Mouse (Mus musculus) heart, embryonic 12.5 days (tissue): ENCODE measurements at regions not wholly inside any gene's neighbourhood (a gene's known extent, or its start where the extent isn't known, plus 50 kb on each side); places are given as distances from the start of the nearest gene placed in this dataset.

Experiments
- ATAC-seq: fragments of 200-750 bp; cut with Nextera tagmentation; 2 replicates; pipeline ENCODE4 v1.8.0; 2017; ENCODE audit warnings: moderate TSS enrichment, moderate library complexity; ENCODE audit not compliant: insufficient number of reproducible peaks, low FRiP score
- H3K27ac ChIP-seq: fragments of 300-500 bp; sonication (generic); 2 replicates; pipeline ENCODE4 v1.5.1; 2016; ENCODE audit warnings: mild to moderate bottlenecking, moderate library complexity; ENCODE audit not compliant: poor library complexity, severe bottlenecking
- H3K27me3 ChIP-seq: fragments of 300-500 bp; sonication (generic); replicated peaks from 2 replicates; pipeline ENCODE4 v1.6.1; 2016; ENCODE audit warnings: mild to moderate bottlenecking, moderate library complexity
- H3K36me3 ChIP-seq: fragments of 300-500 bp; sonication (generic); 2 replicates; pipeline ENCODE4 v1.6.1; 2016; ENCODE audit warnings: mild to moderate bottlenecking, moderate library complexity
- H3K4me1 ChIP-seq: fragments of 300-500 bp; sonication (generic); replicated peaks from 2 replicates; pipeline ENCODE4 v1.6.1; 2016; ENCODE audit warnings: mild to moderate bottlenecking
- H3K4me2 ChIP-seq: fragments of 300-500 bp; sonication (generic); 2 replicates; pipeline ENCODE4 v1.6.1; 2016; ENCODE audit warnings: mild to moderate bottlenecking, moderate library complexity
- H3K4me3 ChIP-seq: fragments of 300-500 bp; sonication (generic); 2 replicates; pipeline ENCODE4 v1.5.1; 2016; ENCODE audit warnings: mild to moderate bottlenecking
- H3K9ac ChIP-seq: fragments of 300-500 bp; sonication (generic); 2 replicates; pipeline ENCODE4 v1.6.1; 2016; ENCODE audit warnings: mild to moderate bottlenecking, moderate library complexity
- H3K9me3 ChIP-seq: fragments of 300-500 bp; sonication (generic); replicated peaks from 2 replicates; pipeline ENCODE4 v1.6.1; 2016; ENCODE audit warnings: mild to moderate bottlenecking, moderate library complexity
- WGBS: fragments of 180-500 bp; shearing (Covaris S2); methylation state at CpG from one replicate; pipeline ENCODE4 v1.1.7; 2016; 5-methylcytosine and 5-hydroxymethylcytosine counted together

- no peak for ATAC-seq
- Histone ChIP-seq H3K27me3 (no peaks in the 10 kb centered on the region), H3K4me2 (no peak overlapping the region), H3K9ac (no peak overlapping the region), H3K4me1 (no peaks in the 10 kb centered on the region), H3K4me3 (no peak overlapping the region), H3K27ac (no peak overlapping the region), H3K9me3 (no peaks in the 10 kb centered on the region), H3K36me3 (no peaks in the 10 kb centered on the region)
- WGBS, result 48% methylated on average over 3 of the region's 3 CpGs
These were observed 639.2 kb upstream of the Gm11114 start for GRCm38 (mm10) chr9:84673327-84673726.

- no peak overlapping the region for H3K4me3 ChIP-seq
- WGBS, result 88% methylated on average over 1 of the region's 1 CpGs
These were observed 634.2 kb upstream of the Gm11114 start for GRCm38 (mm10) chr9:84678416-84678815.

GRCm38 (mm10) chr9:84718615-84719191, 593.9 kb upstream of the Gm11114 start:
- no peak for ATAC-seq

More at GRCm38 (mm10) chr9:84678416-84678815, 634.2 kb upstream of the Gm11114 start:
- no peak overlapping the region for H3K9ac ChIP-seq
- H3K27ac ChIP-seq, result no peak overlapping the region
- ATAC-seq, result no peak
- H3K36me3 ChIP-seq, result no peaks in the 10 kb centered on the region
- no peak overlapping the region for H3K4me2 ChIP-seq
- H3K4me1 ChIP-seq, result no peaks in the 10 kb centered on the region
- no peaks in the 10 kb centered on the region for H3K27me3 ChIP-seq
- H3K9me3 ChIP-seq, result no peaks in the 10 kb centered on the region

GRCm38 (mm10) chr9:84719396-84719795, 593.2 kb upstream of the Gm11114 start:
- no peak overlapping the region for H3K4me3 ChIP-seq
- no peaks in the 10 kb centered on the region for H3K9me3 ChIP-seq
- ATAC-seq, result no peak
- H3K27me3 ChIP-seq, result no peaks in the 10 kb centered on the region
- no peak overlapping the region for H3K9ac ChIP-seq
- no peak overlapping the region for H3K27ac ChIP-seq
- no peaks in the 10 kb centered on the region for H3K36me3 ChIP-seq
- H3K4me2 ChIP-seq, result no peak overlapping the region
- H3K4me1 ChIP-seq, result no peaks in the 10 kb centered on the region
- 58% methylated on average over 3 of the region's 3 CpGs for WGBS

More at GRCm38 (mm10) chr9:84718615-84719191, 593.9 kb upstream of the Gm11114 start:
- Histone ChIP-seq H3K36me3 (no peaks in the 10 kb centered on the region), H3K27me3 (no peaks in the 10 kb centered on the region), H3K4me1 (no peaks in the 10 kb centered on the region), H3K4me3 (no peak overlapping the region), H3K9ac (no peak overlapping the region), H3K27ac (no peak overlapping the region), H3K9me3 (no peaks in the 10 kb centered on the region), H3K4me2 (no peak overlapping the region)
- 61% methylated on average over 3 of the region's 3 CpGs for WGBS

- H3K9me3 ChIP-seq, result no peaks in the 10 kb centered on the region
- ATAC-seq, result no peak
- no peaks in the 10 kb centered on the region for H3K36me3 ChIP-seq
- H3K27me3 ChIP-seq, result no peaks in the 10 kb centered on the region
- no peak overlapping the region for H3K4me2 ChIP-seq
- no peak overlapping the region for H3K9ac ChIP-seq
- no peak overlapping the region for H3K27ac ChIP-seq
- H3K4me1 ChIP-seq, result no peaks in the 10 kb centered on the region
- 59% methylated on average over 2 of the region's 2 CpGs for WGBS
- H3K4me3 ChIP-seq, result no peak overlapping the region
These were observed 592.1 kb upstream of the Gm11114 start for GRCm38 (mm10) chr9:84720454-84720853.

GRCm38 (mm10) chr9:84739266-84739665, 573.3 kb upstream of the Gm11114 start:
- no peak overlapping the region for H3K27ac ChIP-seq
- no peak overlapping the region for H3K4me3 ChIP-seq
- no peaks in the 10 kb centered on the region for H3K27me3 ChIP-seq
- H3K9me3 ChIP-seq, result no peaks in the 10 kb centered on the region
- H3K9ac ChIP-seq, result no peak overlapping the region
- no peak for ATAC-seq
- 49% methylated on average over 2 of the region's 2 CpGs for WGBS
- H3K4me1 ChIP-seq, result no peaks in the 10 kb centered on the region
- H3K4me2 ChIP-seq, result no peak overlapping the region
- no peaks in the 10 kb centered on the region for H3K36me3 ChIP-seq

- H3K36me3 ChIP-seq, result no peaks in the 10 kb centered on the region
- 76% methylated on average over 2 of the region's 2 CpGs for WGBS
- H3K4me2 ChIP-seq, result no peak overlapping the region
- no peak overlapping the region for H3K9ac ChIP-seq
- ATAC-seq, result no peak
- H3K27ac ChIP-seq, result no peak overlapping the region
- H3K4me3 ChIP-seq, result no peak overlapping the region
- no peaks in the 10 kb centered on the region for H3K27me3 ChIP-seq
- no peaks in the 10 kb centered on the region for H3K4me1 ChIP-seq
- H3K9me3 ChIP-seq, result no peaks in the 10 kb centered on the region
These were observed 572.2 kb upstream of the Gm11114 start for GRCm38 (mm10) chr9:84740336-84740735.

- H3K27me3 ChIP-seq, result no peaks in the 10 kb centered on the region
- no peak overlapping the region for H3K4me3 ChIP-seq
- WGBS, result 79% methylated on average over 1 of the region's 1 CpGs
- H3K4me1 ChIP-seq, result no peaks in the 10 kb centered on the region
- H3K27ac ChIP-seq, result no peak overlapping the region
- H3K4me2 ChIP-seq, result no peak overlapping the region
- H3K9ac ChIP-seq, result no peak overlapping the region
- peaks cover 4% of the 10 kb centered on the region; the same call in 1 of the 2 replicates for H3K9me3 ChIP-seq
- no peak for ATAC-seq
- no peaks in the 10 kb centered on the region for H3K36me3 ChIP-seq
These were observed 558.2 kb upstream of the Gm11114 start for GRCm38 (mm10) chr9:84754332-84754731.

- peaks cover 4% of the 10 kb centered on the region; the same call in 1 of the 2 replicates for H3K9me3 ChIP-seq
- H3K4me1 ChIP-seq, result no peaks in the 10 kb centered on the region
- H3K27ac ChIP-seq, result no peak overlapping the region
- 59% methylated on average over 2 of the region's 2 CpGs for WGBS
- no peaks in the 10 kb centered on the region for H3K36me3 ChIP-seq
- no peak overlapping the region for H3K4me2 ChIP-seq
- no peak for ATAC-seq
- H3K9ac ChIP-seq, result no peak overlapping the region
- H3K27me3 ChIP-seq, result no peaks in the 10 kb centered on the region
- no peak overlapping the region for H3K4me3 ChIP-seq
These were observed 557.7 kb upstream of the Gm11114 start for GRCm38 (mm10) chr9:84754828-84755227.

GRCm38 (mm10) chr9:84774348-84774747, 538.2 kb upstream of the Gm11114 start:
- Histone ChIP-seq H3K4me1 (no peaks in the 10 kb centered on the region), H3K27ac (no peak overlapping the region), H3K36me3 (no peaks in the 10 kb centered on the region), H3K4me2 (no peak overlapping the region), H3K27me3 (no peaks in the 10 kb centered on the region), H3K9ac (no peak overlapping the region), H3K9me3 (no peaks in the 10 kb centered on the region), H3K4me3 (no peak overlapping the region)
- 55% methylated on average over 11 of the region's 11 CpGs for WGBS
- no peak for ATAC-seq

GRCm38 (mm10) chr9:84775190-84775589, 537.4 kb upstream of the Gm11114 start:
- Histone ChIP-seq H3K9me3 (no peaks in the 10 kb centered on the region), H3K27me3 (no peaks in the 10 kb centered on the region), H3K36me3 (no peaks in the 10 kb centered on the region), H3K4me1 (no peaks in the 10 kb centered on the region), H3K4me2 (no peak overlapping the region), H3K9ac (no peak overlapping the region), H3K27ac (no peak overlapping the region), H3K4me3 (no peak overlapping the region)
- 24% methylated on average over 2 of the region's 2 CpGs for WGBS
- ATAC-seq, result no peak

- 70% methylated on average over 1 of the region's 1 CpGs for WGBS
- H3K4me3 ChIP-seq, result no peak overlapping the region
- H3K36me3 ChIP-seq, result no peaks in the 10 kb centered on the region
- H3K27ac ChIP-seq, result no peak overlapping the region
- H3K27me3 ChIP-seq, result no peaks in the 10 kb centered on the region
- no peak for ATAC-seq
- H3K9me3 ChIP-seq, result no peaks in the 10 kb centered on the region
- no peak overlapping the region for H3K4me2 ChIP-seq
- no peaks in the 10 kb centered on the region for H3K4me1 ChIP-seq
- H3K9ac ChIP-seq, result no peak overlapping the region
These were observed 533.4 kb upstream of the Gm11114 start for GRCm38 (mm10) chr9:84779125-84779524.
